Mouse (Mus musculus) thymus, postnatal 25 days (tissue): ENCODE data around the gene Gpr15.

Source experiments
- DNase-seq: peaks from one replicate; pipeline ENCODE4 v3.0.0; 2022

The Gpr15 gene

DNA sequence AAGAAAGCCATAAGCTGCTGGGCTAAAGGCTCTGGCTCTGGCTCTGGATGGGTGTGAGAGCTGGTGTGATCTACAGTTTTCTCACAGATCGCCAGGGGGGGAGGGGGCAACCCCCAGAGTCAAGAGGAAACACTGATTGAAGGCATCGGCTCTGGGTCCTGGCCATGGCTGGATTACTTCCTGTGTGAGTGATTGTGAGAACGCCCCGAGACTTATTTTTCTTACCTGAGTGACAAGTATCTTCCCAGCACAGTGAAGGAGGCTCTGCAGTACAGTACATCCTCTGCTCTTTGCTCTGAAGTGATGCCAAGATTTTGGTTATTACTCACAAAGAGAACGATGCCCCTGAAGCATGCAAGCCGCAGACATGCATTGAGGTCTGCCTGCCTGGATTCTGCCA lies 17.1 kb downstream of the Gpr15 start:
- DNase-seq = no peak

- DNase-seq = no peak
These were observed 17.9 kb downstream of the Gpr15 start for GRCm38 (mm10) chr16:58700816-58701424.

GRCm38 (mm10) chr16:58700174-58700573 lies 18.7 kb downstream of the Gpr15 start:
- no peak for DNase-seq

DNA sequence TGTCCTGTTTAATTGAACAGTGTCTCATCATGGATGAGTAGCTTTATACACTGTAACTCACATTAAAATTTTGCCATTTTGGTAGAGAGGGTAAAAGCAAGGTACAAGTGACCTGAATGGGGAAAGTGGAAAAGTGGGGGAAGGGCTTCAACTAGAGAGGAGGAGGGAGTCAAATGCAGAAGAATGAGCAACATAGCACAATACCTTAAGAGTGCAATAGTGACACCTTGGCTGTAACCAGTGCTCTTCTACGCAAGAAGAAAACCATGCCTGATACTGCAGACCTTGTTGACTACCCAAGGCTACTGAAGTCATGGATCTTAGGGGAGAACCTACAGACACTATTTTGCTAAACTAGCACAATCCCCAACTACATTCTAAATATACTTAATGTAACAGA lies 21.6 kb downstream of the Gpr15 start:
- DNase-seq = no peak

GRCm38 (mm10) chr16:58696796-58697195 lies 22.1 kb downstream of the Gpr15 start:
- DNase-seq = no peak

DNA sequence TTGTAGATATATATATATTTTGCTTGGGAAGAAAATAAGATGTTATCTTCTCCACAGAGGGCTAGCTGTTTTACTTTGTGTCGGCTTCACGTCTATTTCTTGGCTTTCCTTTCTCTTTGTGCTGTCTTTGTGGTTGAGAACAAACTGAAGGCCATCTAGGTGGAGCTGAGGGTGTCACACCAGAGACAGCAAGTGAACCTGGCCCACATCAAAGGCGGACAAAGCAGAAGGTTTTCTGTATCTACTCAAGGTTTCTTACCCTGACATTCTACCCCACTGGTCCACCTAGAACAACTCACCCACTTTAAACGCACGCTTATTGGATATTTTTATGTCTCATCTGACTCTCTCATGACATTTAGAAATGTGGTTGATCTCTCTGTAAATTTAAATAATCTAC lies 24.8 kb downstream of the Gpr15 start:
- no peak for DNase-seq

DNA sequence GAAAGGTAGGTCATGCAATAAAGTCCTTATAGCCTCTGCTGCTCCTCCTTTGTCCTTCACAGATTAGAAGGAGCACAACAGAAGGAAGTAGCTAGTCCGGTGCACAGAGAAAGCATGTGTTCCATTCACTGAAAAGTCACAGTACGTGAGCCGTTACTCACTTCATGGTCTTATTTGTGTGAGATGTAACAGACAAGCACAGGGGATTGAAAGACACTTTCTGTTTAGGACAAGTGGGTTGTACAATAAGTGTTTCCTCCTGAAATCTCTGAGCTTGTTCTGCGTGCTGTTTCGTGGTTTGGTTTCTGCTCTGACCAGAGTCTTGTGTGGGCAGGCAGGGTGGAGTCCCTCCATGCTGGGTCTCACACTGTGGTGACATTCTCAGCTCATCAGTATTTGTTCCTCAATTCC lies 28.5 kb downstream of the Gpr15 start:
- no peak for DNase-seq

DNA sequence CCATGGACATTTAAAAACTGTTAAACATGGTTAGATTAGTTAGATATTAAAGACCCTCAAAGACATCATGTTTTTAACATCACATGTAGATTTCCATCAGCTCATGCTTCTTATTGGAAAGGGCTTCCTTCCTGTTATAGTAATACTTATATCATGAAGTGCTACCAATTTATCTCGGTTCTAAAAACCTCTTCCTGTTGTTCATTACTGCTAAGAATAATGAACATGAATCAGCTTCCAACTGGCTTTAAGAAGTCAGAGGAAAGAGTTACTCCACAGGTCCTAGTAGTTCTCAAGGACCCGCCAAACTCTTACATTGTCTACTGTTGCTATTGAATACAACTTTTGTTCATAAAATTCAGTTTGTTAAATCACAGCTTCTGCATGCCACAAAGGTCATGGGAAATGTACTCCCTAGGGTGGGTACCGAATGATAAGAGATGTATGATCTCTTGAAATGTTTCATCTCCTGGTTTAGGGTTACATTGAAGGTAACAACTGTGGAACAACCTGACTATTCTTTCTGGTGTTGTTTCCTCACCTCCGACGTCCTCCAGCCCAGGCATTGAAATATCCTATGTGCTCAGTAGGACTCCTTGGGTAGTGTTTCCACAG lies 29.2 kb downstream of the Gpr15 start:
- DNase-seq = no peak

GRCm38 (mm10) chr16:58688534-58688933 lies 30.3 kb downstream of the Gpr15 start:
- no peak for DNase-seq

GRCm38 (mm10) chr16:58685548-58686537 lies 33.0 kb downstream of the Gpr15 start:
- DNase-seq = peak; percentile 10

DNA sequence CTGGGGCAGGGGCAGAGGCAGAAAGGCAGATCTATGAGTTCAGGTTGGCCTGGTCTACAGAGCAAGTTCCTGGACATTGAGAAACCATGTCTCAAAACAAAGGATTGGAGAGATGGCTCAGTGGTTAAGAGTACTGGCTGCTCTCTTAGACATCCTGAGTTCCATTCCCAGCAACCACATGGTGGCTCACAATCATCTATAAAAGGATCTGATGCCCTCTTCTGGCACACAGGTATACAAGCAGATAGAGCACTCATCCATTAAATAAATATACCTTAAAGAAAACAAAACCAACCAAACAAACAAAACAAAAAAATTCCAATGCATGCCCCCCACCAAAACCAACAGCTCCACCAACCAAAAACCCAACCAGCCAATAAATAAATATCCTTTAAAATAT lies 34.3 kb downstream of the Gpr15 start:
- no peak for DNase-seq

- DNase-seq = no peak
These were observed 35.0 kb downstream of the Gpr15 start for GRCm38 (mm10) chr16:58683911-58684310.

DNA sequence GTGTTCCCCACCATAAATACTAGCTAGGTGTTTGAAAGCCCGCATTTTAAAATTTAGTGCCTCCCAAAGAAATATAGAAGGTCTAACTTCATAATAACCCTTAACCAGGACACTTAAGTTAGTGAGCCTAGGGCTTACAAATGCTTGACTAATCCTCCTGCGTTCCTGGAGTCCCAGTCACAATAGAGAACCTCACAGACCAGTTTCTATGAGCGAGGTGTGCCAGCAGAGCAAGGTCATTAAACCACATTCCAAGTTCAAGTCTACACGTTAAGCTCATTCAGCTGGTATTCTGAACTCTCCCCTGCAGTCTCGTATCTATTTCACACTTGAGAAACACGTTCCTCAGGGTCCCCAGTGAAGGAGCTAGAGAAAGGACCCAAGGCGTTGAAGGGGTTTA lies 36.0 kb downstream of the Gpr15 start:
- no peak for DNase-seq

- no peak for DNase-seq
These were observed 36.8 kb downstream of the Gpr15 start for GRCm38 (mm10) chr16:58682046-58682445.

DNA sequence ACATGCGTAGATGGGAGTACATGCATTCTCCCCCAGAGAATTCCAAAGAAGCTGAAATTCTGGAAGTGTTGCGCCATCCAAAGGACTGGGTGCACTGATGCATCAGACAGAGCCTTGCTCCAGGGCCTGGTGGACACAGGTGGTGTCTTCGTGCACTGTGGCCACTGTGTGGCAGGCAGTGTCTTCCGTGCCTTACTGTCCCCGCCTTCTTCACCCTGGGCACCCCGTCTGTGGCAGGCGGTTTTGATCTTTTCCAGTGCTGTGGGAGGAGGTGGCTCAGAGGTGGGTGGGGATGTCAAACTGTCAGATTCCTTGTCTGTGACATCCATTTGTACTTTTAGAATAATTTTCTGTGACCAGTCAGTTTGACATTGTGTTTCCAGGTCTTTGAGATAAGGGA lies 40.2 kb downstream of the Gpr15 start:
- no peak for DNase-seq

GRCm38 (mm10) chr16:58677491-58677890 lies 41.4 kb downstream of the Gpr15 start:
- no peak for DNase-seq

GRCm38 (mm10) chr16:58676633-58677032 lies 42.2 kb downstream of the Gpr15 start:
- DNase-seq = no peak

DNA sequence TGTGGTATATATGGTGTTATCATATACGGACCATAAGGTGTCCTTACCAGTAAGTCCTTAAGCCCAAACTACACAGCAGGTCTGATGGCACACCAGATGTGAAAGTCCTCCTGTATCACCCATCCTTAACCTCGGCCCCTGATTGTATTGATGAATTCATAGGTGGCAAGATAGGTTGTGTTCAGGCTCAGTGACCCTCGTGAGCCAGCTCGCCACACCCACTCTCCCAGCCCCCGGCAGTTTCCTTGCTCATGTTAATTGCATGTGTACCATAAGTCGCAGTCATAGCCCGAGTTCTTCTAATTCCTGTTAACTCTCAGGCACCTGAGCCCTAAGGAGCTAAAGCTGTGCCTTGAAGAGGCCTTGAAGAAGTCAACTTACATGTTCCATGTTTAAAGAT lies 42.7 kb downstream of the Gpr15 start:
- no peak for DNase-seq

- DNase-seq = no peak
These were observed 43.6 kb downstream of the Gpr15 start for GRCm38 (mm10) chr16:58675256-58675655.

DNA sequence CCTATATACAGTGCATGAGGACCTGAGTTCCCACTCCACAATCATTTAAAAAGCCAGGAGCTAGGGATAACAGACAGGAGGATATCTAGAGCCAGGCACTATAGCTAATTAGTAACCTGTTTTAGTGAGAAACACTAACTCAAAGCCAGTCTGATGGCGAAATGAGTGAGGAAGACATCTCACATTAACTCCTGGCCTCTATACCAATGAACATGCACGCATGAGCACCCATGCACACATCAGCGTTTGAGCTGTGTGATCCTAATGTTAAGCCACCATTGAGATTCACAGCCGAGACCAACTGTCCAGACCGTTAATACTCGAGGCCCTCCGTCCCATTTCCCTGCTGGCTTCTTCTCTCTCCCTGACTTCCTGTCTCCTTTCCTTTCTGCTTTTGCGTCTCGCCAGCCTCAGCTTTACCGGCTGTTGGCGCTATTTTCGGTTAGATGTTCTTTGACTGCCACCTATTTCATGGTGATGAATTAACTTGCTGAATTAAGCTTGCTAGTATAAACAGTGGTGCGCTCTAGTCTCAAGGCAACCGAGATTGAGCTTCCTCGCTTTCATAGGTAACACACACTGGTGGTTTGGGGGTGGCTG lies 45.0 kb downstream of the Gpr15 start:
- DNase-seq = no peak

DNA sequence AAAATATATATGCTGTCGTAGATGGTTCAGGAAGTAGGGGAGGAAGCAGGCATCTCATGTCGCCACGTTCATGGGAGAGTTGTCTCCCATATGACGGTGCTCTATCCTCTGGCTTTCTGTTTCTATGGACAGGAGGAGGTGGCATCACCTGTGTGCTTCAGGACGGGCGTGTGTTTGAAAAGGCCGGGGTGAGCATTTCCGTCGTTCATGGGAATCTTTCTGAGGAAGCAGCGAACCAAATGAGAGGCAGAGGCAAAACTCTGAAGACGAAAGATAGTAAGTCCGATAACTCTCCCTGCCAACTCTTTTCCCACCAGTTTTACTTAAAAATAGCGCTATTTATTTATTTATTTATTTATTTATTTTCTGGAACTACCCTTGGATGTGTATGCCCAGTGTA lies 46.5 kb downstream of the Gpr15 start:
- no peak for DNase-seq

DNA sequence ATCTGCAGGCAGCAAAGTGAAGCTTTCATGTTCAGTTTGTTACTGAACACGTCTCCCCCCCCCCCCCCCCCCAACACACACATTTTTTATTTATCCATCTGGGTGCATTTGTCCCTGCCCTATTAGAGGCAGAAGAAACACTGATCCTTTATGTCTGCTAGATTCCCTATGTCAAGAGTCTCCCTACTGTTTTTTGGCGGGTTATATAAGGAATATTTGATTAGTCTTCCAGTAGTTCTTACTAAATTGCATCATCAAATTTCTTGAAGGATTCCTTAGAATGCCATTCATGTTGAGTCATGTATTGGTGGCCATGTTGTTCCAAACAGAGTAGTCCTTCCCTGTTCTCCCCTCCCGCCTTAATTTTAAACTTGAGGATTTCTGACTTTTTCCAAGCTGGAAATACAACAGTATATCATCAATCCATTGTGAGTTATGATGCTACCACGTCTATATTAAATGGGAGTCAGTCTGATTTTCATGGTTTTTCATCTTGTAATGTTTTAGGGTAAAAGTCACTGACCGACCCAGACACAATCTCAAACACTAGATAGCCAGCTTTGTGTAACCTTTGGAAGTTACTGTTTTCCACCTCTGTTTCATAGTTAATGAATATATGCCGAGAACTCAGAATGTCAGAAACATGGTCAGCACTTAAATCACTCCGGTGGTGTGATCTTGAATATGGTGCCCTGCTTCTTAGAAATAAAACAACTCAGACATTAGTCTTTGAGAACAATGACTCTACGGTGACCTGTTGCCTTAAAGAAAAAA lies 47.5 kb downstream of the Gpr15 start:
- no peak for DNase-seq

GRCm38 (mm10) chr16:58670643-58671042 lies 48.2 kb downstream of the Gpr15 start:
- DNase-seq = no peak
